Mouse (Mus musculus): Measurements from ENCODE around the gene Pcmt1. TPM values are rescaled to one million over a fixed set of nuclear protein-coding genes. Genes with fewer than 3 reads are reported as not detected.

The Pcmt1 gene
- polyA plus RNA-seq (2016; fragmentation: Nextera tagmentation; extraction: Ambion mirVana), result 133 and 144 TPM in 2 replicates

DNA sequence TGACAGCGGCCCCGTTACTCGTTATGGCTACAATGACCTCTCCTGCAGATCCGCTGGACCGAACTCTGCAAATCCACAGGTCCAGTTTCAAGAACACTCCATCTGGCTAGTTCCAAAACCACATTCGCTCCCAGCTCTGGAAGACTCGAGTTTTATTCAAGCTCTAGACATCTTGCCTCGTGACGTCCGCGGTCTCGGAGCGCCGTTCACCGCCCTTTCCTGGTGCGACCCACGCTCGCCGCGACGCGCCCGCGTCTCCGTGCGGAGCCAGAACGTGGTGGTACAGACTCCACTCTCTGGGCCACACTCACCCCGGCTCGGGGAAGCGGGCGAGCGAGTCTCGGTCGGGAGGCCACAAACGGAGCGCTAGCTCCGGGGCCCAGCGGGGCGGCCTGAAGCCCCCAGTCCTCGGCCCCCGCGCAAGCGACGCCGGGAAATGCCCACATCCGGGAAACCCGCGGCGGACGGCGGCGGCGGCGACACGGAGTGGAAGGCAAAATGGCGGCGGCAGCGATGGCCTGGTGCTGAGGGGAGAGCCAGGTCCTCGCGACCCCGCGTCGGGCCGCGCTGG is at the start of gene Pcmt1, which contains the start of gene Lats1:
Pcmt1 (minus strand) TSS at position 406 of the 571 bp plus-strand sequence.
Lats1 (plus strand) TSS at position 484 of the 571 bp plus-strand sequence.
- peak within 1 kb of the TSS; percentile 99 for H3K27ac ChIP-seq
- DNase-seq (ENCODE audit: low spot score), result peak; percentile 91
- no peaks in the 10 kb centered on the region for H3K9me3 ChIP-seq
- peaks cover 31% of the 10 kb centered on the region for H3K4me1 ChIP-seq (replicated peaks)
- WGBS, result under 1% methylated on average over 63 of the region's 65 CpGs
- peaks cover 44% of the 10 kb centered on the region for H3K36me3 ChIP-seq
- H3K27me3 ChIP-seq (ENCODE audit: insufficient read depth, poor library complexity, severe bottlenecking), result no peaks in the 10 kb centered on the region
- H3K4me3 ChIP-seq, result peak within 1 kb of the TSS; percentile 97

DNA sequence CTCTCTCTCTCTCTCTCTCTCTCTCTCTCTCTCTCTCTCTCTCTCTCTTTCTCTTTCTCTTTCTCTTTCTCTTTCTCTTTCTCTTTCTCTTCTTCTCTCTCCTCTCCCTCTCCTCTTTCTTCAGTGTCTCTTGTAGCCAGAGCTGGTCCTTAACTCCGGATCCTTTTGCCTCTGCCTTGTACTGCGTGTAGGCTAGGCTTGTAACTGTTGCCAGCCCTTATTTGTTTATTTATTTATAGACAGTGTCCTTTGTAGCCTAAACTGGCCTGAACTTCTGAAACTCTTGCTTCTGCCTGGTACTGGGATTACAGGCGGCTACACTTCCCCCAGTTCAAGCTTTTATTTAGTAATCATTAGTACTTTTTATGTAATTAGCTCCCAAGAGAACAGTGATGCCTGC is 46.1 kb upstream of the Pcmt1 start:
- DNase-seq (ENCODE audit: low spot score), result no peak
- Histone ChIP-seq H3K4me1 (replicated peaks) (peaks cover 18% of the 10 kb centered on the region), H3K4me3 (peak overlapping the region; percentile 88), H3K27me3 (ENCODE audit: insufficient read depth, poor library complexity, severe bottlenecking) (no peaks in the 10 kb centered on the region), H3K36me3 (no peaks in the 10 kb centered on the region), H3K9me3 (no peaks in the 10 kb centered on the region), H3K27ac (no peak overlapping the region)
- WGBS, result 30% methylated on average over 3 of the region's 3 CpGs

DNA sequence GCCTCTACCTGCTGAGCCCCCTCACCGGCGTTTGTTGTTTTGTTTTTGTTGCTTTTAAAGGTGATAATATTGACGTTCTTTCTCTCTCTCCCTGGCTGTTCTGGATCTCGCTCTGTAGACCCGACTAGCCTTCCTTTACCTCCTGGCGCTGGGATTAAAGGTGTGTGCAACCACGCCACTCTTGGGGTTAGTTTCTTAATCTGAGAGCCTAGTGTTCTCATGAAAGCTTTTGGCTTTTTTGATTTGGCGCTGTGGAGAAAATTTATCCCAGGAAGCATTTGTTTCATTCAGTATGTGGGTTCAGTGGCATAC is 45.5 kb upstream of the Pcmt1 start:
- Histone ChIP-seq H3K27me3 (ENCODE audit: insufficient read depth, poor library complexity, severe bottlenecking) (no peaks in the 10 kb centered on the region), H3K9me3 (no peaks in the 10 kb centered on the region), H3K27ac (peak overlapping the region; percentile 91), H3K4me1 (replicated peaks) (peaks cover 16% of the 10 kb centered on the region), H3K4me3 (peak overlapping the region; percentile 88), H3K36me3 (no peaks in the 10 kb centered on the region)
- under 1% methylated on average over 8 of the region's 8 CpGs for WGBS
- DNase-seq (ENCODE audit: low spot score), result no peak

DNA sequence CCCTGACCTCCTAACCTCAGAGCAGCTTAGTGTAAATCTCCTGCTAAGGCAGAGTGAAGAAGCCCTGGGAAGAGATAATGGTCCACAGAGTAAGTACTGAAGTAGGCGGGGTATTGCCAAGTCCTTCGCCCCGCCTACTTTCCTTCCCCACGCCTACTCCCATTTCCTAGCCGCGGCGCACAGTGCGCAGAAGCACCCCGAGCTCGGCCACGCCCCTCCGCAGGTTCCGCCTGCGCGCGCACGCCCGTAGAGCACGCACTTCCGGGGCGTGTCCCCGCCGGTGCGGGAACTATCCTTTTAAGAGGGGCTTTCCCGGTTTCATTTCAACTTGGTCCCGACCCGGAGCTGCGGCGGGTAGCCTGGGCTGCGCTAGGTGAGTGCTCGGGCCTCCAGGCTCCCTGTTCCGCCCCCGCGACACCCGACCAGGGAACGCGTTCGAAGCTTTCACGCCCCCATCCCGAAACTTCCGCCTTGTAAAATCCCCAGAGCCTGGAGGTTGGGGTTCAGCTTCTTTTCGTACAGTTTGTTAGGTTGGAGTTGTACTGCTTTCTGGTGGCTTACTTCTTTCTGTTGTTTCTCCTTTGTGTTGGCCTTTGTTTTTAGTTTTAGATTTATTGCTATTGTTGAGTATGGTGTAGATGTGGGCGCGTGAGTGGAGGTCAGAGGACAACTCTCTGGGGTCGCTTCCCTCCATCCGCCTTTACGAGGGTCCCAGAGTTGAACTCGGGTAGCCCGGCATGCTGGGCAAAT is 45.0 kb upstream of the Pcmt1 start, which contains the start of gene Katna1:
Katna1 (plus strand) TSS at position 250 of the 750 bp plus-strand sequence.
- H3K27ac ChIP-seq, result peak within 1 kb of the TSS; percentile 91
- H3K4me3 ChIP-seq, result peak within 1 kb of the TSS; percentile 88
- H3K4me1 ChIP-seq (replicated peaks), result peaks cover 15% of the 10 kb centered on the region
- H3K9me3 ChIP-seq, result no peaks in the 10 kb centered on the region
- under 1% methylated on average over 49 of the region's 49 CpGs for WGBS
- no peaks in the 10 kb centered on the region for H3K36me3 ChIP-seq
- peak; percentile 94 for DNase-seq (ENCODE audit: low spot score)
- no peaks in the 10 kb centered on the region for H3K27me3 ChIP-seq (ENCODE audit: insufficient read depth, poor library complexity, severe bottlenecking)

DNA sequence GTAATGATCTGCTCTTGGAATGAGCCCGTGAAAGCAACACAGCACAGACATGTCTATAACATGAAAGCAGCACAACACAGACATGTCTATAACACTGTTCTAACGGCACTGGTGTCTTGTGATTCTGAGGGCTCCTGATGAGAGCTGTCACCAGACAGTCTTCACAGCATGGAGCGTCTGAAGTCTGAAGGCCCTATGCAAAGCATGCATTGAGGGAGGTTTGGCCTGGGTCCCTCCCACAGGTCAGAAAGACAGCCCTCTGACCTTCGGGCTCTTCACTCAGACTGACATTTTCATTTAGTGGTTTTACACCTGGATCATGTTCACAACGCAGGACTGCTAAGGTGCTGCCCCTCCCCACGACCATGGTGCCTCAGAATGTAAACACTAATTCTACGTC is 34.1 kb upstream of the Pcmt1 start:
- WGBS, result 75% methylated on average over 7 of the region's 7 CpGs
- Histone ChIP-seq H3K27ac (no peak overlapping the region), H3K9me3 (no peaks in the 10 kb centered on the region), H3K4me1 (replicated peaks) (no peaks in the 10 kb centered on the region), H3K27me3 (ENCODE audit: insufficient read depth, poor library complexity, severe bottlenecking) (no peaks in the 10 kb centered on the region), H3K4me3 (no peak overlapping the region), H3K36me3 (peaks cover 62% of the 10 kb centered on the region)
- no peak for DNase-seq (ENCODE audit: low spot score)

DNA sequence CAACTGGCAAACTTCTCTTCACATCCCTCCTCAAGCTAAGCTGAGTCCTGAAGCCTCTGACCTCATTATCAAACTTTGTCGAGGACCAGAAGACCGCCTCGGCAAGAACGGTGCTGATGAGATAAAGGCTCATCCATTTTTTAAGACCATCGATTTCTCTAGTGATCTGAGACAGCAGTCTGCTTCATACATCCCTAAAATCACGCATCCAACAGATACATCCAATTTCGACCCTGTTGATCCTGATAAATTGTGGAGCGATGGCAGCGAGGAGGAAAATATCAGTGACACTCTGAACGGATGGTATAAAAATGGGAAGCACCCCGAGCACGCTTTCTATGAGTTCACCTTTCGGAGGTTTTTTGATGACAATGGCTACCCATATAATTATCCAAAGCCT is 31.6 kb upstream of the Pcmt1 start:
- no peaks in the 10 kb centered on the region for H3K9me3 ChIP-seq
- no peak overlapping the region for H3K4me3 ChIP-seq
- H3K36me3 ChIP-seq, result peaks cover 85% of the 10 kb centered on the region
- 96% methylated on average over 13 of the region's 13 CpGs for WGBS
- no peak for DNase-seq (ENCODE audit: low spot score)
- no peak overlapping the region for H3K27ac ChIP-seq
- no peaks in the 10 kb centered on the region for H3K27me3 ChIP-seq (ENCODE audit: insufficient read depth, poor library complexity, severe bottlenecking)
- no peaks in the 10 kb centered on the region for H3K4me1 ChIP-seq (replicated peaks)

DNA sequence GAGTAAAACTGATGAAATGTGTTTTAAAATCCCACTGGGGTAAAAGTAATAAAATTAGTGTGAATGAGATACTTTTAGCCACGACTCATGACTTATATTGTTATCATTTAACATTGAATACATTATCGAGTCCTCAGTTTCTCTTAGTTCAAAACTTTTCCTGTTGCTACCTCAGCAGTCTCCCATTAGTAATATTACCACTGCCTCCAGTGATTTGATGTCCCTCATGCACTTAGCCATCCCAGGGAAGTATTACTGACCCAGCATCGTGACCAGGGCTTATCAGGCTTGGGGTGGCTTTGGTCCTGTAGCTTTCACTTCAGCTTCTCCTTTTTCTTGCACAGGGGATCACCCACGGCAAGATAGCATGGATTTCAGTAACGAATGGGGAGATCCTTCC is 29.2 kb upstream of the Pcmt1 start:
- H3K27me3 ChIP-seq (ENCODE audit: insufficient read depth, poor library complexity, severe bottlenecking), result no peaks in the 10 kb centered on the region
- H3K27ac ChIP-seq, result no peak overlapping the region
- H3K9me3 ChIP-seq, result no peaks in the 10 kb centered on the region
- no peak for DNase-seq (ENCODE audit: low spot score)
- no peaks in the 10 kb centered on the region for H3K4me1 ChIP-seq (replicated peaks)
- H3K36me3 ChIP-seq, result peaks cover 97% of the 10 kb centered on the region
- WGBS, result 94% methylated on average over 5 of the region's 5 CpGs
- no peak overlapping the region for H3K4me3 ChIP-seq

DNA sequence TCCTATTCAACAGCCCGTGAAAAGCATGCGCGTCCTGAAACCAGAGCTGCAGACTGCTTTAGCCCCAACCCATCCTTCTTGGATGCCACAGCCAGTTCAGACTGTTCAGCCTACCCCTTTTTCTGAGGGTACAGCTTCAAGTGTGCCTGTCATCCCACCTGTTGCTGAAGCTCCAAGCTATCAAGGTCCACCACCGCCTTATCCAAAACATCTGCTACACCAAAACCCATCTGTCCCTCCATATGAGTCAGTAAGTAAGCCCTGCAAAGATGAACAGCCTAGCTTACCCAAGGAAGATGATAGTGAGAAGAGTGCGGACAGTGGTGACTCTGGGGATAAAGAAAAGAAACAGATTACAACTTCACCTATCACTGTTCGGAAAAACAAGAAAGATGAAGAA is 21.6 kb upstream of the Pcmt1 start:
- DNase-seq (ENCODE audit: low spot score), result no peak
- Histone ChIP-seq H3K27me3 (ENCODE audit: insufficient read depth, poor library complexity, severe bottlenecking) (no peaks in the 10 kb centered on the region), H3K36me3 (peaks cover 97% of the 10 kb centered on the region), H3K4me3 (no peak overlapping the region), H3K4me1 (replicated peaks) (no peaks in the 10 kb centered on the region), H3K9me3 (no peaks in the 10 kb centered on the region), H3K27ac (no peak overlapping the region)
- 94% methylated on average over 6 of the region's 6 CpGs for WGBS

DNA sequence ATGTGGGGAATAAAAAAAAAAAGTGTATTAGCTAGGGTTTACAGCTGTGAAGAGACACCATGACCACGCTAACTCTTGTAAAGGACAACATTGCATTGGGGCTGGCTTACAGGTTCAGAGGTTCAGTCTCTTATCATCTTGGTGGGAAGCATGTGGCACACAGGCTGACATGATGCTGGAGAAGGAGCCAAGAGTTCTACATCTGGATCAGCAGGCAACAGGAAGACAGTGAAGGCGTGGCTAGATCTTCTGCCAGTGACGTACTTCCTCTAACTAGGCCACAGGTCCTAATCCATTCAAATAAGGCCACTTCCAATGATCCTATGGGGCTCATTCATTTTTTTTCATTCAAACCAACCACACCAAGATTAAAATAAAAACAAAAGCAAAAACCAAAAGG is 19.2 kb upstream of the Pcmt1 start:
- H3K36me3 ChIP-seq, result peaks cover 98% of the 10 kb centered on the region
- 89% methylated on average over 3 of the region's 3 CpGs for WGBS
- H3K9me3 ChIP-seq, result no peaks in the 10 kb centered on the region
- DNase-seq (ENCODE audit: low spot score), result no peak
- H3K4me1 ChIP-seq (replicated peaks), result no peaks in the 10 kb centered on the region
- no peak overlapping the region for H3K4me3 ChIP-seq
- H3K27ac ChIP-seq, result no peak overlapping the region
- no peaks in the 10 kb centered on the region for H3K27me3 ChIP-seq (ENCODE audit: insufficient read depth, poor library complexity, severe bottlenecking)

DNA sequence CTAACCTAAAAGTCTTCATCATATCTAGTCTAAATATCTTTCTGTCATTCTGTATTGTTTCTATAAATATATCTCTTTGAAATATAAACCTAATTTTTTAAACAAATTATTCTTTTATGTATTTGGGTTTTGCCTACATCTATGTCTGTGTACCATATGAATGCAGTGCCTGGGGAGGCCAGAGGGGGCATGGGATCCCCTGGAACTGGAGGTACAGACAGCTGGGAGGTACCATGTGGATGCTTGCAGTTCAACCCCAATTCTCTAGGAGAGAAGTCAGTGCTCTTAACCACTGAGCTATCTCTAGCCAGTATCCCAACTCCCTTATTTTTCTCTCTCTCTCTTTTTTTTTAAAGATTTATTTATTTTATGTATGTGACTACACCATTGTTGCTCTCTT is 14.3 kb upstream of the Pcmt1 start:
- no peak overlapping the region for H3K4me3 ChIP-seq
- H3K4me1 ChIP-seq (replicated peaks), result no peaks in the 10 kb centered on the region
- DNase-seq (ENCODE audit: low spot score), result no peak
- H3K27ac ChIP-seq, result no peak overlapping the region
- no peaks in the 10 kb centered on the region for H3K27me3 ChIP-seq (ENCODE audit: insufficient read depth, poor library complexity, severe bottlenecking)
- H3K9me3 ChIP-seq, result no peaks in the 10 kb centered on the region
- peaks cover 92% of the 10 kb centered on the region for H3K36me3 ChIP-seq

DNA sequence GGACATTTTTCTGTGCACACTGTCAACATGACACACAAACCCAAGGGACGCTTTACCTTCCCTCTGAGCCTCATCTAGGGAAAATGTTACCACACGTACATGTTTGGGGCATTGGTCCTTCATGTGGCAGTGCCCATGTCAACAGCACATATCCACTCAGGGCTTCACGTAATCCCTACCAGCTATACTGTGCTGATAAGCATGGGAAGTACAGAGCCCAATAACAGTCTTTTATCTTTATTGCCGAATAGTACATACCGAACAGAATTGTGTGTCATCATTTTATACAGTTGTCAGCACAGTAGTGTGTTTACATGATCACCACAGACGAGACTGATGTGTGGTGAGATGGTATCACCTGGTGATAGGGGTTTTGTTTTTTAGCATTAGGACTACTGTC is 6.0 kb upstream of the Pcmt1 start:
- DNase-seq (ENCODE audit: low spot score), result no peak
- H3K27ac ChIP-seq, result no peak overlapping the region
- H3K9me3 ChIP-seq, result no peaks in the 10 kb centered on the region
- H3K36me3 ChIP-seq, result peaks cover 38% of the 10 kb centered on the region
- H3K4me3 ChIP-seq, result no peak overlapping the region
- WGBS, result 93% methylated on average over 6 of the region's 6 CpGs
- no peaks in the 10 kb centered on the region for H3K27me3 ChIP-seq (ENCODE audit: insufficient read depth, poor library complexity, severe bottlenecking)
- peaks cover 15% of the 10 kb centered on the region for H3K4me1 ChIP-seq (replicated peaks)

DNA sequence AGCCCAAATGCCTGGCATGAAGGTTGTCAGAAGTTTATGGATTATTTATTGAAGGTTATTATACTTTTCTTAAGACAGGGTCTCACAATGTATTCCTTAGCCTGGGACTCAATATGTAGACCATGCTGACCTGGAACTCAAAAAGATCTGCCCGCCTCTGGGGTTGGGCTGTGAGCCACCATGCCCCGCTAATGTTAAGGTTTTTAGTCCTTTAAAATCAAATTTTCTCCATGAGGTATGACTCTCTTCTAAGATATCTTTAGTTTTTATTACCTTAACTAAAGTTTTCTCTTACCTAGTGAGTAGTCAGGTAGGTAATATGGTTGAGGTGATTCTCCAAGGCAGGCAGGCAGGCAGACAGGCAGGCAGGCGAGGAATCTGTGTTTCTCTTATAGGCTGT is 1.3 kb upstream of the Pcmt1 start:
- Histone ChIP-seq H3K9me3 (no peaks in the 10 kb centered on the region), H3K4me3 (peak overlapping the region; percentile 97), H3K36me3 (peaks cover 42% of the 10 kb centered on the region), H3K27ac (peak overlapping the region; percentile 99), H3K4me1 (replicated peaks) (peaks cover 31% of the 10 kb centered on the region), H3K27me3 (ENCODE audit: insufficient read depth, poor library complexity, severe bottlenecking) (no peaks in the 10 kb centered on the region)
- no peak for DNase-seq (ENCODE audit: low spot score)
- WGBS, result 73% methylated on average over 3 of the region's 3 CpGs

DNA sequence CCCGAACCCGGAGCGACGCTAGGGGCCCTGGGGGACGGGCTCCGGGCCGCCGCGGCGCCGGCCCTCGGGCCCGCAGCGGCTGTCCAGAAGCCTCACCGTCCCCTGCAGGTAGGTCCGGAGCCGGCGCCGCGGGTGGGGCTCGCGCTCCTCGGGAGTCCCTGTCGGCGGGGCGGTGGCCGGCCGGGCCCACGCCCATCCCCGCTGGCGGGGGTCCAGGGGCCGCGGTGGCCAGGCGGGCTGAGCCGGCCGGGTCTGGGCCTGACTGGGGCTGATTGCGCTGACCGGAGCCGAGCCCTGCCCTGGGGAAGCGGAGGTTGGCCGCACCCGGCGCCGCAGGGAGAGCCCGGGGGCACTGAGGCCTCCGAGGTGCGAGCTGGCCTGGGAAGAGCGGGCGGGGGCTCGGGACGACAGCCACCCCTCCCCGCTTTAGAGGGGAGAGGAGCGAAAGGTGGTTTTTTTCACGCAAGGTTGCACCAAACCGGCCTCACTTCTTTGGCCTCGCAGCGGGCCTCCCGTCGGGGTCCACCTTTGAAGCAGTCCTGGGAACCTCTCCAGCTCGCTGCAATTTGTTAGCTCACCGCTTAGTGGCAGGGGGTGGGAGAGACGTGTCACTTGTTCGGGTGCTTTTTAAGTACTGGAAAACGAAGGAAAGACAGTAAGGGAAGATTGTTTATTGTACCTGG is 548 bp upstream of the Pcmt1 start:
- Histone ChIP-seq H3K4me3 (peak overlapping the region; percentile 97), H3K9me3 (no peaks in the 10 kb centered on the region), H3K27ac (peak overlapping the region; percentile 99), H3K36me3 (peaks cover 42% of the 10 kb centered on the region), H3K27me3 (ENCODE audit: insufficient read depth, poor library complexity, severe bottlenecking) (no peaks in the 10 kb centered on the region), H3K4me1 (replicated peaks) (peaks cover 31% of the 10 kb centered on the region)
- under 1% methylated on average over 64 of the region's 64 CpGs for WGBS
- DNase-seq (ENCODE audit: low spot score), result peak; percentile 79
